Mouse (Mus musculus) forebrain, embryonic 10.5 days (tissue): Measurements from ENCODE around the gene Gpr4. TPM values are rescaled to one million over a fixed set of nuclear protein-coding genes. Genes with fewer than 3 reads are reported as not detected.

Source experiments
- DNase-seq: peaks from one replicate; pipeline ENCODE4 v3.0.0-alpha.2; 2017; ENCODE audit warnings: low spot score; ENCODE audit errors: extremely low spot score
- H3K27ac ChIP-seq: fragments of 300-500 bp; sonication (generic); 2 replicates; pipeline ENCODE4 v1.5.1; 2016; ENCODE audit warnings: mild to moderate bottlenecking
- H3K27me3 ChIP-seq: fragments of 300-500 bp; sonication (generic); 2 replicates; pipeline ENCODE4 v1.6.1; 2016; ENCODE audit warnings: mild to moderate bottlenecking; ENCODE audit not compliant: poor library complexity, severe bottlenecking
- H3K36me3 ChIP-seq: fragments of 300-500 bp; sonication (generic); replicated peaks from 2 replicates; pipeline ENCODE4 v1.6.1; 2016; ENCODE audit warnings: mild to moderate bottlenecking, moderate library complexity
- H3K4me1 ChIP-seq: fragments of 300-500 bp; sonication (generic); 2 replicates; pipeline ENCODE4 v1.6.1; 2016
- H3K4me3 ChIP-seq: fragments of 300-500 bp; sonication (generic); 2 replicates; pipeline ENCODE4 v1.5.1; 2016; ENCODE audit warnings: mild to moderate bottlenecking, moderate library complexity
- H3K9me3 ChIP-seq: fragments of 300-500 bp; sonication (generic); 2 replicates; pipeline ENCODE4 v1.6.1; 2016; ENCODE audit warnings: mild to moderate bottlenecking, moderate library complexity
- WGBS: fragments of 180-500 bp; shearing (Covaris S2); methylation state at CpG from one replicate; pipeline ENCODE4 v1.1.7; 2016; 5-methylcytosine and 5-hydroxymethylcytosine counted together
- polyA plus RNA-seq: library from polyadenylated mRNA; unstranded; fragments of >200 nt; fragmentation: Nextera tagmentation; extraction: Ambion mirVana; gene quantifications from 2 replicates; pipeline ENCODE4 v1.2.1, GENCODE M21; 2016

The Gpr4 gene
- polyA plus RNA-seq, 1 experiment from 2014 or later: 1.6 TPM

DNA sequence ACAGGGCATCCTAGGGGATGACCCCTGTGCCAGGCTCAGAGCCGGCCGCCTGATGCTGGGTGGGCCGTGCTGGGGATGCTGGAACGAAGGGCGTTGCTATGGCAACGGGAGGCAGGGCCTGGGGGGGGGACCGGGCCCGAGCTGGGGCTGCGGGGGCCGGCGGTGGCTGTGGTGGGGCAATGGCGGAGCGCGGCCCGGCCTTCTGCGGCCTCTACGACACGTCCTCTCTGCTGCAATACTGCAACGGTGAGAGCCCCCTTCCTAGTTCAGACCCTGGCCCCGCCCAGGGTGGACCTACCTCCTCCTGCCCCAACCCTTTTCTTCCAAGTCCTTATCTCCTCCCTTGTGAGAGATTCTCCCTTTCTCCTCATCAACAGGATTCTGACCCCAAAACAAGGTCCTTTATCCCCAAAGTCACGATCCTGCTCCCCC lies 35.8 kb upstream of the Gpr4 start:
- H3K36me3 ChIP-seq: no peaks in the 10 kb centered on the region
- 3% methylated on average over 20 of the region's 21 CpGs for WGBS
- peak overlapping the region; percentile 58; the same call in 1 of the 2 replicates for H3K27ac ChIP-seq
- no peaks in the 10 kb centered on the region for H3K9me3 ChIP-seq
- peaks cover 86% of the 10 kb centered on the region for H3K27me3 ChIP-seq
- peak overlapping the region; percentile 55 for H3K4me3 ChIP-seq
- no peak for DNase-seq
- H3K4me1 ChIP-seq: peaks cover 67% of the 10 kb centered on the region

DNA sequence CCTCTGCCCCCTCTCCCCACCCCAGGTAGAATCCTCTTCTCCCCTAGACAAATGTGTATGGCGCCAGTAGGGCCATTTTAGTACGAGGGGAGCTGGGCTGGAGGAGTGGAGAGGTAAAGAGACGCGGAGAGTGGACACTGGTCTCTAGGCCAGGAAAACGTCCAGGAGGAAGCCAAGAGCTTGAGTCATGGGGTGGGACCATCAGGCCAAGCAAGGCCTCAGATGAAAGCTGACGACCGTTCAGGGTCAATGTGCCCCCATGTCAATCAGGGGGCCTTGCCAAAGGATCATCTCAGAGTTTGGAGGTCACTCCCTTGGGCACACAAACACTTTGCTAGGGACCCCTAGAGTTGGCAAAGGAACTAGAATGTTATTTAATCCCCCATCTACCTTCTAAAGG lies 35.1 kb upstream of the Gpr4 start:
- no peak overlapping the region for H3K27ac ChIP-seq
- peaks cover 67% of the 10 kb centered on the region for H3K4me1 ChIP-seq
- DNase-seq: no peak
- no peaks in the 10 kb centered on the region for H3K36me3 ChIP-seq
- peaks cover 79% of the 10 kb centered on the region for H3K27me3 ChIP-seq
- no peaks in the 10 kb centered on the region for H3K9me3 ChIP-seq
- 67% methylated on average over 7 of the region's 7 CpGs for WGBS
- H3K4me3 ChIP-seq: peak overlapping the region; percentile 55; the same call in 1 of the 2 replicates

DNA sequence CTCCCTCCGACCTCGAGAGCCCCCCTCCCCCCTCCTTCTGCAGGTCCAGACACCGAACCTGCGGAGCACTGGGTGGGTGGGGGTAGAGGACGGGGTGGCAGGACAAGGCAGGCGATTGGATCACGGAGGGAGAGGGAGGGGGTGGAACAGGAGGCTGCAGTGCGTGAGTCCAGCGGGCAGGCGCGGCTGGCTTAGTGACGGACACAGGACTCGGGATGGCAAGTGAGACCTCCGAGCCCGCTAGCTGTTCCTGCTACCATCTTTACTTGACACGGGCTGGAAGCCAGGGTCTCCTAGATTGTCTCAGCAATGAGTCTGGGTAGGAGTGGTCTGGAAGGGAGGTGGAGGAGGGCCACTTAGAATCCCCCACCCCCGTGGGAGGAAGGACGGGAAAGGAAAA lies 34.3 kb upstream of the Gpr4 start:
- Histone ChIP-seq H3K4me3 (peak overlapping the region; percentile 49), H3K27me3 (peaks cover 75% of the 10 kb centered on the region), H3K4me1 (peaks cover 61% of the 10 kb centered on the region), H3K9me3 (no peaks in the 10 kb centered on the region), H3K27ac (no peak overlapping the region), H3K36me3 (no peaks in the 10 kb centered on the region)
- WGBS: 9% methylated on average over 18 of the region's 18 CpGs
- DNase-seq: no peak

DNA sequence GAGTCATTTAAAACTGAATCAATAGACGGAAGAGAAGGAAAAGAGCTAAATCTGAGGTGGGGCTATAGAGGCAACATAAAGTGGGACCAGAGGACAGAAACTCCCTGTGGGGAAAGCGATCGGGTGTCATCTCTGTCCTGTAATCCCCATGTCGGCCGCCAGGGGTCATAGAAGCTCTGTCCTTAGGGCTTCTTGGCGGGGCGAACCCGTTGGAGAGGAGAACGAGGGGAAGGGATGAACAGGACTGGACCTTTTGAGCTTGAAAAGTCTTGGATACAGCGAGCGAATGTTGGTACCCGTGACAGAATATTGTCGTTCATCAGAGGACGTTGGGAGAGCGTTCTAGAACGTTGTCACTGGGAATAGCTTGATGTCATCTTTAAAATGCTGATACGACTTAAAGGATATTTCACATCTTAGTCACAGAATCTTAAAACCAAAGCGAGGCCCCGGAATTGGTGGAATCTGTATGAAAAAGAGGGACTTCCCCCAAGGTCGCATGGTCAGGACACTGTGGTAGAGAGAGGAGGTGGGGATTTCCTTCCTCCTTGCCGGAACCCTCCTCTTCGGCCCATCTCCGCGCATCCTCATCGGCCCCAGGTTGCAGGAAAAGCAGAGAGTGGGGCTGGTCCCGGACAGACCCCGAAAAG lies 33.8 kb upstream of the Gpr4 start:
- Histone ChIP-seq H3K4me1 (peaks cover 57% of the 10 kb centered on the region), H3K27me3 (peaks cover 70% of the 10 kb centered on the region), H3K4me3 (peak overlapping the region; percentile 49), H3K9me3 (no peaks in the 10 kb centered on the region), H3K27ac (peak overlapping the region; percentile 22; the same call in 1 of the 2 replicates), H3K36me3 (0 out of 2 replicates have a peak, but pooled peaks cover 2% of the 10 kb centered on the region)
- 3% methylated on average over 27 of the region's 27 CpGs for WGBS
- peak; percentile 79 for DNase-seq

DNA sequence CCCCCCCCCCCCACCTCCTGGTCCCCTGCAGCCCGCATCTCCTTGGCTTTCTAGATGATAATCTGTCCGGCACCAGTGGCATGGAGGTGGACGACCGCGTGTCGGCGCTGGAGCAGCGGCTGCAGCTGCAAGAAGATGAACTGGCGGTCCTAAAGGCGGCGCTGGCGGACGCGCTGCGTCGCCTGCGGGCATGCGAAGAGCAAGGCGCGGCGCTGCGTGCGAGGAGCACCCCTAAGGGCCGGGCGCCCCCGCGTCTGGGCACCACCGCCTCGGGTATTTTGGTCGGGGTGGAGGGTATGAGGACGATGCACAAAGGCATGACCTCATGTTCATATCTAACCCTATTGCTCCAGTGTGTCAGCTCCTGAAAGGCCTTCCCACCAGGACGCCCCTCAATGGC lies 33.2 kb upstream of the Gpr4 start:
- peak overlapping the region; percentile 22 for H3K27ac ChIP-seq
- under 1% methylated on average over 32 of the region's 32 CpGs for WGBS
- peak overlapping the region; percentile 49 for H3K4me3 ChIP-seq
- H3K36me3 ChIP-seq: 0 out of 2 replicates have a peak, but pooled peaks cover 7% of the 10 kb centered on the region
- peaks cover 57% of the 10 kb centered on the region for H3K4me1 ChIP-seq
- H3K9me3 ChIP-seq: no peaks in the 10 kb centered on the region
- peak; percentile 75 for DNase-seq
- peaks cover 64% of the 10 kb centered on the region for H3K27me3 ChIP-seq

DNA sequence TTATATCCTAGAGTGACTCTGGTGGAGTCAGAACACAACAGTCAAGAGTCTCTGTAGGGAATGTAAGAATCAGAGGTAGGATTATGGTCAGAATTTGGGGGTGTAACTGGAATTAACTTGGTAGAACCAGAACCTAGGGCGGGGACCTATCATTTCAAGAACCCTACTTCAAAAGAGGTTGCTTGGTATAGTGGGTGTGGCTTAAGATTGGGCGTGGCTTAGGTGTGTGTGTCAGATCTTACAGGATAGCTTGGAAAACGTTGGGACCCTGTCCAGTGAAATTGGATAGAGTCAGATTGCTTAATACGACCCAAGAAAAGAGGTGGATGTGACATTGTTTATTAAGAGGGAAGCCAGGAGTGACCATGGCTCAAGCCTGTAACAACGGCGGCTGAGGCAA lies 32.4 kb upstream of the Gpr4 start:
- peak overlapping the region; percentile 49 for H3K4me3 ChIP-seq
- peaks cover 60% of the 10 kb centered on the region for H3K27me3 ChIP-seq
- H3K27ac ChIP-seq: no peak overlapping the region
- 0 out of 2 replicates have a peak, but pooled peaks cover 12% of the 10 kb centered on the region for H3K36me3 ChIP-seq
- 43% methylated on average over 6 of the region's 6 CpGs for WGBS
- peaks cover 65% of the 10 kb centered on the region for H3K4me1 ChIP-seq
- no peak for DNase-seq
- no peaks in the 10 kb centered on the region for H3K9me3 ChIP-seq

DNA sequence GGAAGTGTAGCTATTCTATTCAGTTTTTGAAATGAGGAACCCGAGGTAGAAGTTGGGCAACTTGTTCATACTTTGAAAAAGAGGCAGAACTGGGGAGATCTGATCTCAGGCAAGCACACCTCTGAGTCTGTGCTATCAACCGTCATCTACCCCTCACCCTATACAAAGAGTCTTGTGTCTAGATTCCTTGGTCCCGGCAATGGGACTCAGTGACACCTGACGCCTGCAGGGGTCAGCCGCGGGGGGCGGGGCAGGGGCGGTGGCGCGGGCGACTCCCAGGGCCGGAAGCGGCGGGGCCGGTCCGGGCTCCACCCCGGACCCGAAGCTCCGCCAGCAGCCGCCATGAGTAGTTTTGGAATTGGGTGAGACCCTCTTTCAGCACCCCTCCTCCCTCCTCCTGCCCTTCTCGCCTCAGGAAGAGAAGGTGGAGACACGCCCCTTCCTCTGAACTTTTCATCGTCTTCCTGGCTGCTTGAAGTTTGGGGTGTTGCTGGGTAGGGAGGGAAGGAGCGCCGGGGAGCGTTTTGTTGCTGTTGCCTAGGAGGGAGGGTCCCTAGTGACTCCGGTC lies 31.4 kb upstream of the Gpr4 start:
- Histone ChIP-seq H3K4me3 (peak overlapping the region; percentile 62), H3K9me3 (no peaks in the 10 kb centered on the region), H3K4me1 (peaks cover 65% of the 10 kb centered on the region), H3K36me3 (peaks cover 17% of the 10 kb centered on the region), H3K27ac (peak overlapping the region; percentile 77), H3K27me3 (peaks cover 51% of the 10 kb centered on the region)
- WGBS: under 1% methylated on average over 27 of the region's 27 CpGs
- DNase-seq: peak; percentile 62

DNA sequence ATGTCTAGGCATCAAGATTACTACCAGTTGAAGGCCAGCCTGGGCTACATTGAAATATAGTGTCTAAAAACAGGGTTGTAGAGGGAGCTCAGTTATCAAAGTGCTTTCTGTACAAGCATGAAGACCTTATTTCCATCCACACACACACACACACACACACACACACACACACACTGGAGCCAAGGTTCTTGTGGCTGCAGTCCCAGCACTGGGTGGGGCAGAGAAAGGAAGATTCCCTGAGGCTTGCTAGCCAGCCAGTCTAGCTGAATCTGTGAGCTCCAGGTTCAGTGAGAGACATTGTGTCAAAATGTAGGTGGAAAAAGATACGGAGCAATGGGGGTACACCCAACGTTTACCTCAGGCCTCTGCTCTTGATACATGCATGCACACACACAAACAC lies 28.1 kb upstream of the Gpr4 start:
- no peak for DNase-seq
- 90% methylated on average over 2 of the region's 2 CpGs for WGBS
- Histone ChIP-seq H3K27me3 (peaks cover 18% of the 10 kb centered on the region), H3K27ac (peak overlapping the region; percentile 70; the same call in 1 of the 2 replicates), H3K36me3 (peaks cover 40% of the 10 kb centered on the region), H3K9me3 (no peaks in the 10 kb centered on the region), H3K4me1 (peaks cover 41% of the 10 kb centered on the region), H3K4me3 (no peak overlapping the region)

DNA sequence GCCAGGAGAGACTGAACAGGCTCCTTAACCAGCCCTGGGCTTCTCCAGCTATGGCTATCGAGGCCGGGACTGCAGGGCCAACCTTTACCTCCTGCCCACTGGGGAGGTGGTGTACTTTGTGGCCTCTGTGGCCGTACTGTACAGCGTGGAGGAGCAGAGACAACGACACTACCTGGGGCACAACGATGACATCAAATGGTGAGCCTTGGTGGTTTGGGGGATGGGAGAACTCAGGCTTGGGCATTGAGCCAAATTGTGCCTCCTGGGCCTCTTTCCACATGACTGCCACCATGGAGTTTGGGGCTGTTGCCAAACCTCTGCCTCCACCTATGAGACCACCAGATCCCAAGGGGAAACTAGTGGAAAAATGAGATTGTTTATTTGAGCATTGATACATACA lies 27.6 kb upstream of the Gpr4 start:
- Histone ChIP-seq H3K27ac (peak overlapping the region; percentile 70; the same call in 1 of the 2 replicates), H3K4me3 (0 out of 2 replicates have a peak overlapping the region, but pooled peaks have one; percentile 5), H3K36me3 (peaks cover 41% of the 10 kb centered on the region), H3K4me1 (peaks cover 36% of the 10 kb centered on the region), H3K27me3 (peaks cover 13% of the 10 kb centered on the region), H3K9me3 (no peaks in the 10 kb centered on the region)
- 89% methylated on average over 6 of the region's 6 CpGs for WGBS
- DNase-seq: no peak

DNA sequence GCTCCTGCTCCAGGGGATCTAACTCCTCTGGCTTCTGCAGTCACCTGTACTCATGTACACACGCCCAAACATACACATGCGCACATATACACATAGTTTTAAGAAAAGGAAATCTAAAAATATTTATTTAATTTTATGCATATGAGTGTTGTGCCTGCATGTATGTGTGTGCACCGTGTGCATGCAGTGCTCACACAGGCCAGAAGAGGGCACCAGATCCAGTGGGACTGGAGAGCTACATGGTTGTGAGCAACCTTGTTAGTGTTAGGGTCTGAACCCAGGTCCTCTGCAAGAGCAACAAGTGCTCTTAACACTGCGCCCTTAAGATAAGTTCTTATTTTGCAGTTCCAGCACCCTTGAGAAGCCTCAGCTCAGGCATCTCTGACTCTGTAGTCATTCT lies 17.7 kb upstream of the Gpr4 start:
- no peaks in the 10 kb centered on the region for H3K27me3 ChIP-seq
- H3K27ac ChIP-seq: no peak overlapping the region
- H3K9me3 ChIP-seq: peaks cover 11% of the 10 kb centered on the region
- no peaks in the 10 kb centered on the region for H3K4me1 ChIP-seq
- H3K4me3 ChIP-seq: no peak overlapping the region
- peaks cover 81% of the 10 kb centered on the region for H3K36me3 ChIP-seq
- DNase-seq: no peak
- WGBS: 94% methylated on average over 4 of the region's 4 CpGs

DNA sequence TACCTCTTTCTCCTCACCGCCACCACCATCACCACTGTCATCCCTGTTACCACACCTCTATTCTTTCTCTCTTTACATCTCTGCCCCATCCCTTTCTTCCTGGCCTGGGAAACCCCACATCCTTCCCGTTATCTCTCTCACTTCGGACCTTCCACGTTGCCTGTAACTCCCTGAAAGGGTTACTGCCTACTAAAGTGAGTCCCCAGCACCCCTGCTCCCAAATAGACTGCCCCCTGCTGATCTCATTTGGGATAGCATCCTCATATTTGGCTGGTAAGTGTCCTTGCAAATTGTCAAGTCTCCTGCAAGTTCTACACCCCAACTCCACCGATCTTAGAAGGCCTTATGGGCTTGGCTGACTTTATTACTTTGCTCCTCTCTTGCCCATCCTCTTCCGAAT lies 15.7 kb upstream of the Gpr4 start:
- H3K27ac ChIP-seq: no peak overlapping the region
- no peaks in the 10 kb centered on the region for H3K27me3 ChIP-seq
- no peak for DNase-seq
- peaks cover 6% of the 10 kb centered on the region; the same call in 1 of the 2 replicates for H3K9me3 ChIP-seq
- 0 out of 2 replicates have a peak, but pooled peaks cover 2% of the 10 kb centered on the region for H3K4me1 ChIP-seq
- peaks cover 80% of the 10 kb centered on the region for H3K36me3 ChIP-seq
- no peak overlapping the region for H3K4me3 ChIP-seq
- 67% methylated on average over 6 of the region's 6 CpGs for WGBS

DNA sequence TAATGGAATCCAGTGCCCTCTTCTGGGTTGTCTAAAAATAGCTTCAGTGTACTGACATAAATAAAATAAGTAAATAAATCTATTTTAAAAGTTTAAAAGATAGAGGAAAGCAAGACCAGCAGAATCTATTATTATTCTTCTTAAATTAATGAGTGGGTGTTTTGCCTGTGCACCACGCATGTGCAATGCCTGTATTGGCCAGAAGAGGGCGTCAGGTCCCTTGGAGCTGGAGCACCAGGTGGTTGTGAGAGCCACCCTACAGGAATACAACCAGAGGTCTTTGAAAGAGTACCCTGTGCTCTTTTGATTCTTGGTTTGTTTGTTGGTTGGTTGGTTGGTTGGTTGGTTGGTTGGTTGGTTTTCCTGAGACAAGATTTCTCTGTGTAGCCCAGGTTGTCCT lies 14.4 kb upstream of the Gpr4 start:
- peaks cover 77% of the 10 kb centered on the region for H3K36me3 ChIP-seq
- no peaks in the 10 kb centered on the region for H3K27me3 ChIP-seq
- no peak for DNase-seq
- H3K4me1 ChIP-seq: 0 out of 2 replicates have a peak, but pooled peaks cover 7% of the 10 kb centered on the region
- H3K9me3 ChIP-seq: peaks cover 6% of the 10 kb centered on the region; the same call in 1 of the 2 replicates
- 36% methylated on average over 2 of the region's 2 CpGs for WGBS
- H3K27ac ChIP-seq: no peak overlapping the region
- H3K4me3 ChIP-seq: no peak overlapping the region

DNA sequence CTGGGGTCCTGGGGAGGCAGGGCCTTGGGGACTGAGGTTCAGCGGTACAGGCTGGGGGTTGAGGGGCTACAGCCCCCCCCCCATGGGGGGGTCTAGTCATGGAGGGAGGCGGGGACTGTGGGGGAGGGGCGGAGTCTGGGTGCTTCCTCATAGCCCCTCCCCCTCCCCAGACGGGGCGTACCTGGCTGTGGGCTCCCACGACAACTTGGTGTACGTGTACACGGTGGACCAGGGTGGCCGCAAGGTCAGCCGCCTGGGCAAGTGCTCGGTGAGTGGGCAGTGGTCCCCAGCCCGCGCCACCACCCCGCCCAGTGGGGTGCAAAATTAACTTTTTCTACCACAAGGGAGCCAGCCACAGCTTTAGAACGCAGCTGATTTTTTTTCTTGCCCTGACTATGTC lies 10.7 kb upstream of the Gpr4 start:
- H3K27ac ChIP-seq: no peak overlapping the region
- peaks cover 69% of the 10 kb centered on the region for H3K36me3 ChIP-seq
- no peaks in the 10 kb centered on the region for H3K27me3 ChIP-seq
- 71% methylated on average over 15 of the region's 15 CpGs for WGBS
- DNase-seq: no peak
- no peaks in the 10 kb centered on the region for H3K9me3 ChIP-seq
- H3K4me3 ChIP-seq: no peak overlapping the region
- 0 out of 2 replicates have a peak, but pooled peaks cover 7% of the 10 kb centered on the region for H3K4me1 ChIP-seq
